Mouse (Mus musculus) T-helper 2 cell (primary cell): Measurements from ENCODE around the gene Sema3f.

Experiments
- in situ Hi-C: fragments of 300-600 bp; cut with MboI, MseI; formaldehyde crosslinking; loops from one replicate; pipeline ENCODE4 v1.15.1; 2025; ENCODE audit warnings: high pct_unique_total_duplicates

Sema3f gene

DNA sequence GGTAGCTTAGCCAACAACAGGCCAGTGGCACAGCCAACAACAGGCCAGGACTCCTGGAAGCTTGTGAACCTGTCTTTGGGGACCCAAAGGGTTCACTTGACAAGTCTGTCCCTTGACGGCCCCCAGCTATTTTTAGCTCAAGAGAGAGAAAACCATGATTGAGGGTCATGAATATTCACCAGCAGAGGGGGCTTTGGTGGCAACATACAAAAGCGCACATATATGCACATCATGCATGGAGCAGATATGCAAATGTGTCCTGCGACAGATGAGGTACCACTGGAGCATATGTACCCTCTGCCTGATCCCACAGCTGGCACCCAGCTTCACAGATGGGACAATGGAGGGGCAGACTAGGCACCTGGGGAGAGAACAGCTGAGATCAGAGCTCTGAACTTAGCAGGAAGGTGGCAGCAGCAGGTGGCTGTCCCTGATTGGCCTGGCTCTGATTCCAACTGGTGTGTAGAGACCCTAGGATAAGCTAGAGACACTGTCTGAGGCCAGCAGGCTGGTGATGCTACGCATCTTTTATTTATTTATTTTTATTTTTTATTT lies 16.8 kb downstream of the Sema3f start:
- in situ Hi-C loops = no loop called here

DNA sequence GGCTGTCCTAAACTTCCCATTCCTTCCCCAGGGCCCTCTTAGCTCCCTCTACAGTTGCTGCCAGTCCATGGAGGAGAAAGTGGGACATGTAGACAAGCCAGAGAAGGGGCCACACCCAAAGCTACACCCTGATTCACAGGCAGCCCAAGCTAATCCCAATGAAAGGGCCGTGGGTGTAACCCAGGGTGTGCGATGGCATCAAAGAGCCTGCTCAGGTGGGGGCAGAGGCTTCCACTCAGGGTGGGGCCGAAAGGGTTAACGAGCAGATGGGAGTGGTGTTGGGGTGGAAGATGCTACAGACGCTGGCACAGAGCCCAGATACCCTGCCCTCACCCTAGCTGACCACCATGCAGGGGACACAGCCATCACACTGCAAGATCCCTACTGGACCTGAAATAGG lies 17.5 kb downstream of the Sema3f start:
- in situ Hi-C loops = no loop called here

DNA sequence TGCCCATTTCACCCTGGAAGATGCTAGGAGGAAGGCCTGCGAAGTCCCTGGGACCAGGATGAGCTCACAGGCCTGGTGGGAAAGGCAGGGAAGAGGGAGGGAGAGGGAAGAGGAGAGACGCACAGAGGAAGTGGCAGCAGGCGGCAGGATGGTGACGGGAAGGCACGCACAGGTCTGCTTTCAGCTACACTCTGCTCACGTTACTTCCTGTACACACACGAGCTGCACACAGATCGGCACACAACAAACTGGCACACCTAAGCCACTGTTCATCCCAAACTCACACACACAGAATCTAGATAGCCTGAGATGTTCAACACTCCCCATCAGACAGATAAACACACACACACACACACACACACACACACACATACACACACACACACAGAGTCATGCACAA lies 19.9 kb downstream of the Sema3f start:
- in situ Hi-C loops = no loop called here

DNA sequence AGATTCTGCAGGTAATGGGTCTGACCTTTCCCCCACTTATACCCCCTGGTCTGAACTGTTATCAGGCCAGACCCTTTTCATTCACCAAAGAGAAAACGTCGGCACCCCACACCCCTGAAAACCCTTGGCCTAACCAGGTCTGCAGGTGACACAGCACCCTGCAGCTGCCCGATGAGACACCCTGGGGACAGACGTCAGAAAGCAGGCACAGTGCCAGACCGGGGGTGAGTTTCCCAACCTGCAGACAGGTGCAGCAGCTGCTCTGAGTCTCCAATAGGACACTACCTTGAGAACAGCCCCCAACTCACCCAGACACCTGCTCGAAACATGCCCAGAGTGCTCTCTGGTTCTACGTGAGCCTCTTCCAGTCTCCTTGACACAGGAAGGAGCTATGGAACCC lies 21.3 kb downstream of the Sema3f start:
- in situ Hi-C loops = loop anchor here (5.0 kb wide), 1 partner anchor 43 kb away; no protein-coding TSS in a partner anchor

DNA sequence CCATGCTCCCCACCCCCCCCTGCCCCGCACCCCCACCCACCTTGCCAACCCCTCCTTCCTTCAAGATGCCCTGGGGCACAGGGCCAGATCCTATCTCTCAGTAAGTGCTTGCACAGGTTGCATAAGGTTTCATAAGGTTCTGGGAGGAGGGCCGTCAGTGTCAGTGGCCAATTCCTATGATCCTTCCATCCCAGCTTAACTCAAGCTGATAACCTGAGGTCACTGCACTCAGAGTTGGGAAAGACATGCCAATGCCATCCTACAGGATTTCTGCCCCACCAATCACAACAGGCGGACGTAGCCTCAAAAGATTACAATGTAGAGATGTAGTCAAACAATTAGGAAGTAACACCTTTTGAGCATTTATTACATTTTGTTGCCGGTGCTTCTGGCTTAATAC lies 21.9 kb downstream of the Sema3f start:
- in situ Hi-C loops = loop anchor here (5.0 kb wide), 1 partner anchor 44 kb away; no protein-coding TSS in a partner anchor

DNA sequence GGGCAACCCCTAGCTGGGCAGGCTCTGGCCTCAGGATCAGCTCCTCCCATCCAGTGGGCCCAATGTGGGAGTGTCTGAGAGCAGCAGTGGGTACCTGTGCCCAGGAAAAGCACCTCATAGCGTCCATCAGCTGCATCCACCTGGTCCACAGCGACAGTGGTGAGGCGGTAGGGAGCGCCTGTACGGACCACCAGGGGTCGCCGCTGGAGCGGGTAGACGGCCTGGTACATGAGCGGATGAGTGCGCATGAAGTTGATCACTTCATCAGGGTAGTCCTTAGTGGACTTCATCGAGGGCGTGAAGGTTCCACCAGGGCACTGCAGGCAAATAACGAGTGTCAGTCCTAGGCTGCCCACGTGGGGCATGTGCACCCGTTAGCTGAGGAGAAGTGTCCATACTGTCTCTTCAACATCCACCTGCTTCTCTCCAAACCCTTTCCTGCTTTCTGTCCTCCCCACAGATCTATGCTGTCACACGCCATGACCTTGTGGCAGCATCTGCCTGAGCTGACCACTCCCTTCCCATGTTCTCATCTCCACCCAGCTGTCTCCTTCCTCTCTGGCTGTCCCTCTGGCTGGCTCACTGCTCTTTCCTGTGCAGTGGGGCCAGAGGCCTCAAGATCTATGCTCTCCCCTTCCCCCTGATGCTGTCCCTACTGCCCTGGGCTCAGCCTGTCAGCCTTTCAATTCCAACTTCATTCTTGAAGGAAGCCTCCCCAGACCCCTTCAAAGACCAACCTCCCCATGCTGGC lies 24.9 kb downstream of the Sema3f start:
- in situ Hi-C loops = loop anchor here (5.0 kb wide), 1 partner anchor 47 kb away; no protein-coding TSS in a partner anchor

DNA sequence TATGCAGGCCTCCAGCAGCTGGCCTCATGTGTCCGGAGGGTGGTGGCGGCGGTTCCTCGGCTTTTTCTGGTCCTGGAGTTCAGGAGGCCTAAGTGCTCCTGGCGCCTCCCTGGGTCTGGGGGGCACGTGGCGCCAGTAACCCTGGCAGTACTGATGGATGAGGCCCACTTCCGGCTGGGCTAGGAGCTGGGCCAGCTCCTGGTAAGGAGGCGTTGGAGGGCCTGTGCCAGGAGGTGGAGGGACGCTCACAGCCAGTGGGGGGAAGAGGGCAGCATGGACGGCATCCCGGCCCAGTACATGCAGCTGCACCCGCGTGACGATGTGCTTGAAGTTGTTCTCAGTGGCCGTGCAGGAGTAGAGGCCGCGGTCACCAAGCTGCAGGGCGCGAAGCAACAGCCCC lies 27.9 kb downstream of the Sema3f start:
- in situ Hi-C loops = no loop called here

DNA sequence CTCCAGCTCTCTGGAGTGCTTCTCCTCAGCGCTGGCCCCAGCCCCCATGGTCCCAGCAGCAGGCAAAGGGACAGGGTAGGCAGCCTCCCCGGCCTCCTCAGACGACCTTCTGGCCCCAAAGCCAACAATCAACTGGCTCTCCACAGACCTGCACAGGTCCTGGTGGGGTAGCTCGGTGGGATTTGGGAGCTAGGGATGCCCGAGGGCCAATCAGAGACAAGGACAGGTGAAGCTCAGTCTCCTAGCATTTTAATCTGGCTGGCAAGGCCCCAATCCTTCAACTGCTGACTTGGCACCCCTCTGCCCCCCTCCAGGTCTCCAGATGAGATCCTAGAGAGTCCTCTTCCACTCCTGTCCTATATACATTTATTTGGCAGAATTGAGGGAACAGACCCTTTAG lies 30.8 kb downstream of the Sema3f start, which contains the start of gene Gnat1:
Gene Gnat1, minus strand, starts transcription at position 212 of the 400 bp plus-strand sequence.
- in situ Hi-C loops = loop anchor here (5.0 to 10.0 kb wide), 2 partner anchors 72 to 575 kb away; partner anchors contain the start of gene Sema3b

DNA sequence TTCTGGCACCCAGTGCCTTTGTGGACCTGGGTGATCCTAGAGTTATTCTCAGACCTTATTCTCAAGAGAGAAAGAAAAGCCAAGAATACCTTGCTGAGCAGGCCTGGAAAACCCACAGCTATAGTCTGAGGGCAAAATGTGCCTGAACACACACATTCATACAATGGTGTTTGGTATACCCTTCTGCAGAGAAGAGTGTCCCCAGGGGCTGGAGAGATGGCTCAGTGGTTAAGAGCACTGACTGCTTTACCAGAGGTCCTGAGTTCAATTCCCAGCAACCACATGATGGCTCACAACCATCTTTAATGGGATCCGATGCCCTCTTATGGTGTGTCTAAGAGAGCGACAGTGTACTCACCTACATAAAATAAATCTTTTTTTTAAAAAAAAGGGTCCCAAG lies 31.4 kb downstream of the Sema3f start:
- in situ Hi-C loops = loop anchor here (5.0 to 10.0 kb wide), 2 partner anchors 72 to 576 kb away; partner anchors contain the start of gene Sema3b

DNA sequence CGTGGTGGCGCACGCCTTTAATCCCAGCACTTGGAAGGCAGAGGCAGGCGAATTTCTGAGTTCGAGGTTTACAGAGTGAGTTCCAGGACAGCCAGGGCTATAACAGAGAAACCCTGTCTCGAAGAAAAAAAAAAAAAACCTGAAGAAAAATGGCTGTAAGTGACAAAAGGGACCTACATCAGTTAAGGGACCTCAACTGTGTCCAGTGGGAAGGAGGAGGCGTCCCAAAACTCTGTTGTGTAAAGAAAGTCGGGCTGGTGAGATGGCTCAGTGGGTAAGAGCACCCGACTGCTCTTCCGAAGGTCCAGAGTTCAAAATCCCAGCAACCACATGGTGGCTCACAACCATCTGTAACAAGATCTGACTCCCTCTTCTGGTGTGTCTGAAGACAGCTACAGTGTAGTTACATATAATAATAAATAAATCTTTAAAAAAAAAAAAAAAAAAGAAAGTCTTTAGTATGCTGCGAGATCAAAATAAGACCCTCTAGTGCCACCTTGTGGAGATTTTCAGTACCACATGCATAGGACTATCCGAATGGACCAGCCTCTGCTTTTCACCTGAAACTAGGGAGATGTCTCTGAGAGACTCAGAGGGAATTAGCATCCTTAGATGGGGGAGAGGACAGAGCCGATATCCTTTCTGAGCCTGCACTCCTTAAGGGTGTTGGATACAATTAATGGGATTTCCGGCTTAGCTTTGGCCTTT lies 32.3 kb downstream of the Sema3f start:
- in situ Hi-C loops = loop anchor here (5.0 to 10.0 kb wide), 2 partner anchors 71 to 577 kb away; partner anchors contain the start of gene Sema3b

DNA sequence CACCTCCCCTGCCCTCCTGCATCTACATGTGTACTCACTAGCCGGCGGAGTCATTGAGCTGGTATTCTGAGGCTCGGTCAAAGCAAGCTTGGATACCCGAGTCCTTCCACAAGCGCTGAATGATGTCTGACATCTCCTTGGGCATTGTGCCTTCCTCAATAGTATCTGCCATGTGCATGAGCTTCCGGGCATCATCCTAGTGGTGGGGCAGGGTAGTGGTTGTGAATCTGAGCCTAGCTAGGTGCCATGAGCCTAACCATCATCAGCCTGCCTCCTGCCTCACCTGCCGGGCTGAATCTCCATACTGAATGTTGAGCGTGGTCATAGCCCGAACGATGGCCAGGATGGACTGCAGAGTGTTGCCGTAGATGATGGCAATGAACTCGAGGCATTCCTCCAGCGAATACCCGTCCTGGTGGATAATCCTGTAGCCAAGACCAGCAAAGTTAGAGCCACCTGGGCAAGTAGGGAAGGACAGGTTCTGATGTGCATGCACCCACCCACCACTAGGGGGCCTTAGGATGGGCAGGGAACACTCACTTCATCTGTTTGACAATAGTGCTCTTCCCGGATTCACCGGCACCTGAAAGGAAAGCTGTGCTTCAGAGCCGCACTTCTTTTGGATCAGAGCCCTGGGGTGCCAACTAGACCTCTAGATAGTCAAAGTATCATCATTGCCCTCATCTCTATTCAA lies 33.0 kb downstream of the Sema3f start:
- in situ Hi-C loops = loop anchor here (5.0 to 10.0 kb wide), 2 partner anchors 70 to 578 kb away; partner anchors contain the start of gene Sema3b

DNA sequence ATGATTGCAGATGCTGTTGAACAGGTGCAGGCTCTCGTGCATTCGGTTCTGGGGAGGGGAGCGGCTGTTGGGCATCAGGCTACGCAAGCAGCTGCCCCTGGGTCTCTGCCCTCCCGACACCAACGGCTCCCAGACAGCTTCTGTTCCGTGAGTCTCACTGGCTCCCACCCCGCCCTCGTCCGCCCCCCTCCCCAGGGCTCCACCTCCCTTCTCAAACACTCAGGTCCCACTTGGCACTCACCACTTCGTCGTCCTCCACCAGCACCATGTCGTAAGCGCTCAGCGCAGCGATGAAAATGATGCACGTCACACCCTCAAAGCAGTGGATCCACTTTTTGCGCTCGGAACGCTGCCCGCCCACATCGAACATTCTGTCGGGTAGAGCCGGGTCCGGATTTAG lies 34.0 kb downstream of the Sema3f start:
- in situ Hi-C loops = loop anchor here (5.0 to 10.0 kb wide), 2 partner anchors 69 to 578 kb away; partner anchors contain the start of gene Sema3b

DNA sequence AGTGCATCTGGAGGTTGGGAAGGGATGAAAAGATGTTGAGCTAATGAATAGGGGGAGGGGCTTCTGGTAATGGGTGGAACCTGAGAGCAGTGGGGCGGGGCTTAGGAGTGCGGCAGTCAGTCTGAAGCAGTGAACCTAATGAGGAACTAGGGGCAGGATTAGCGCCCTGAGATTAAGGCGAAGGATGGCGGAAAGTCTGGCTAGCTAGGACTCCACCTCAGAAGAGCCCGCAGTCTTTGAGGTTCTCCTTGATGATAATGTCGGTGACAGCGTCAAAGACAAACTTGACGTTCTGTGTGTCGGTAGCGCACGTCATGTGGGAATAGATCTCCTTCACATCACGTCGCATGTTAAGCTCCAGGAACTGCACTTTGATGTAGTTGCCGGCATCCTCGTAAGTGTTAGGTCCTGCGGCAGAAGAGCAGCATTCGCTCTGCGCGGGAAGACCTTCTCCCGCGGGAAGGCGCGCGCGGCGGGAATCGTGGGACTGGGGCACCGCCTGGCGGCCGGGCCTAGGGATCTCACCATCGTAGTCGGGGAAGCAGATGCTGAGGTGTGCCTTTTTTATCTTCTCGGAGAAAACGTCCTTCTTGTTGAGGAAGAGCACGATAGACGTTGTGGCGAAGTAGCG lies 34.5 kb downstream of the Sema3f start:
- in situ Hi-C loops = loop anchor here (5.0 to 10.0 kb wide), 2 partner anchors 68 to 579 kb away; partner anchors contain the start of gene Sema3b

DNA sequence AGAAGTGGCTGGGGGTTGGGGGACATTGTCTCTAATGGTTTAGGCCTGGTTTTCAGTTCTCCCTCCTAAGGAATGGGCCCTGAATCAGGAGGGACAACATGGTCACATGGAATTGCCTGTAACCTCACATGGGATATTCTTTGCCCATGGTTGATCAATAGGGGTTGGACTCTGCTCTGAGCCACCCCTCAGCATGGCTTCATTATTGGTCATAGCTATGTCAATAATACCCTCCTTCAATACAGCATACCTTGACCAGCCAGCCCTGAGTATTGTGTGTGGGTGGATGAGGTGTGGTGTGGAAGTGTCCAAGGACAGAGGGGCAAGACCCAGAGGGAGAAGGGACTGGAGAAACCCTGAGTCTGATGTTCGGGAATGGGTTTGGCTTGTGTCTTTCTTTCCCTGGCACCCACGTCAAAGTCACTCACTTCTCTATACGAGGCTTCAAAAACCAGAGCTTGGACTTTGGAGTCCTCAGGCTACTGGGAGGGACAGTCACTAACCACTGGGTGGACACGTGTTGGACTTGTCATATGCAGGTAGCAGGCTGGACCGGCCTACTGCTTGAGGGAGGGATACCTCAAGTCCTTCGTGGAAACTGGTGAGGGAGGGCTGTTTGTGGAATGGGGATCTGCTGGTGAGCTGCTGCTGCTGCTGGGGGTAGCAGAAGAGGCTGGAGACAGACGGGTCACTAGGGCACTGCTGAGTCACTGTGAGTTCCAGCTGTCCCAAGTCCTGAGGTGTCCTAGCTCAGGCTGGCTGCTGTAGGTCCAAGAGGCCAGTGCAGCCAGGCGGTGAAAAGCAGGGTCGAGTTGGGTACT lies 35.5 kb downstream of the Sema3f start:
- in situ Hi-C loops = loop anchor here (5.0 to 10.0 kb wide), 2 partner anchors 68 to 580 kb away; partner anchors contain the start of gene Sema3b

DNA sequence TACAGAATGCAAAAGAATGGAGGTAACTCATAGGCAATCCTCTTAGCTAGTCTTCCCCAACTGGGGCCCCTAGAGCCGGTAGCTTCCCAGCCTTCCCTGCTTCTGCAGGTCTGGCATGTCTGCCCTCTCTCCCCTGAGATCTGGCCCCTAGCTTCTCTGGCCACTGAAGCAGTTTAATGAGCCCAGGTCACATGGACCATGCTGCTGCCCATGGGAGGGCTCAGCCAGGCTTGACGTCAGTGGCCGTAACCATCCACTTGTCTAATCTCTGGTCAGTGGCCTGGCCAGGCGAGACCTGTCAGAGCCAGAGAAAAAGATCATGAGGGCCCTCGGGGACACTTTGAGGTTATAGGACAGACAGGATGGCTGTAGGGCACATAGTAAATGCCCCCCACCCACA lies 40.0 kb downstream of the Sema3f start:
- in situ Hi-C loops = loop anchor here (10.0 kb wide), 1 partner anchor 585 kb away; no protein-coding TSS in a partner anchor

DNA sequence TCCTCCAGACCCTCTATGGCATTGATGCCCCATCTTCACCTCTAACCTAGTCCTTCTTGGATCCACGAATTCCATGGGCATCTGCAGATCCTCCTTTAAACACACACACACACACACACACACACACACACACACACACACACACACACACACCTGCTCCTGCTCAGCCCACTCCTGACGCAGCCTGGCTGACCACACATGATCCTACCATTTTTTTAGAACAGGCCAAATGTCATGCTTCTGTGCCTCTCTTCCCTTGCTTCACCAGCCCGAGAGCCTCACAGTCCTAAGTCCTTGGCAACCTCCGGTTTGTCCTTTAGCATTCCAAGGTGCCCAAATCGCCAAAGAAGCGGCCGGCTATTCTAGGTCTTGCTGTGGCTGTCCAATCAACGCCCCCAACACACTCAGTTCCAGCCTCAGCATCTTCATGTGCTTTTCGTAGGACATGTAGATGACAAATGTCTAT lies 40.8 kb downstream of the Sema3f start, which contains the start of gene Slc38a3:
Gene Slc38a3, minus strand, starts transcription at position 51 of the 466 bp plus-strand sequence.
- in situ Hi-C loops = no loop called here

DNA sequence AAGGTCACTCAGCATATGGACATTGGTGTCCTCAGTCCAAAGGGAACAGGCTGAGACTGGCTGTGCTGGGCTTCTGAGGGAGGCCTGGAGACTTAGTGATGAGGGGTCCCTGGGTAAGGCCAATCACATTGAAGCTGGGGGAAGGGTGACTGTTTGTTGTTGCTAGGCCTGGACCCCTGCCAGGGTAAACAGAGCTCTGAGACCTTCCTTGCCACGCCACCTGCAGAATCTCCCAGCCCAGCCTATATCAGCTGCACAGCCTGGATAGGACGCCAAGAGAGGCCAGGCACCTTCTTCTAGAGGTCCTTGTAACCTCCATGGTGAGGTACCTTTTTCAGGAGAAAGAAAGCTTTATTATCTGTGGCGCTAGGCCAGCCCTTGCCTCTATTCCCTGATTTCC lies 41.4 kb downstream of the Sema3f start:
- in situ Hi-C loops = no loop called here

DNA sequence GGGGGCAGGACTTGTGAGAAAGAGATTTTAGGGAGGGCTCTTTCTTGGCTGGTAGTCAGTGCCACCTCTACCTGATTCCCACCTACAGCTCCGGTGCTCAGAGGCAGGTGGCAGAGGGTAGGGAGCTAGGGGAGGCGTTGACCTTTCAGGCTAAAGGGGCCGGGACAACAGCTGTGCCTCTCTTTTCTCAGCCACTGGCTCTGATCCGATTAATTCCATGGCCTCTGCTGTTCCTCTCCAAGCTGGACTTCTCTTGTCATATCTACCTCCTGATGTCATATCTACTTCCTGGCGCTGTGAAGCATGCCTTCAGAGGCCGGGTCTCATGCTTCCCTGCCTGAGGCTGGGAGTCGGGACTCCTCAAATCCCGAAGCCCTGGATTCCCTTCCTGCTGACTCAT lies 42.3 kb downstream of the Sema3f start:
- in situ Hi-C loops = no loop called here

DNA sequence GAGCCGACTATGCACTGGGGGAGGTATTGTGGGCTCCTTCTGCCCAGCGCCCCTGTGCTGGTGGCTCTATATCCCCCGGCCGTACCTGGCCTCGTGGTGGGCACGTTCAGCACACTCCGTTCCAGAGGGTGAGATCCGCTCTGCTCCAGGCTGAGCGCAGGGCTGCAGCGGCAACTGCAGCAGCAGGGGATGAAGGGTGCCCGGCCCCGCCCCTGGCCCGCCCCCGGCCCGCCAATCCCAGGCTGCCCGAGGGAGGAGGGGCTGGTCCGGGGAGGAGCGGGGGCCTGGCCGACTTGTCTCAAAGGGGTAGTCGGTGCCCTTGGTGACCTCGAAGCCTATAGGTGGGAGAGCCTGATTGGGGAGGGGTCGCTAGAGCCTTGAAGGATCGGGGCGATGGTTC lies 43.1 kb downstream of the Sema3f start:
- in situ Hi-C loops = no loop called here

DNA sequence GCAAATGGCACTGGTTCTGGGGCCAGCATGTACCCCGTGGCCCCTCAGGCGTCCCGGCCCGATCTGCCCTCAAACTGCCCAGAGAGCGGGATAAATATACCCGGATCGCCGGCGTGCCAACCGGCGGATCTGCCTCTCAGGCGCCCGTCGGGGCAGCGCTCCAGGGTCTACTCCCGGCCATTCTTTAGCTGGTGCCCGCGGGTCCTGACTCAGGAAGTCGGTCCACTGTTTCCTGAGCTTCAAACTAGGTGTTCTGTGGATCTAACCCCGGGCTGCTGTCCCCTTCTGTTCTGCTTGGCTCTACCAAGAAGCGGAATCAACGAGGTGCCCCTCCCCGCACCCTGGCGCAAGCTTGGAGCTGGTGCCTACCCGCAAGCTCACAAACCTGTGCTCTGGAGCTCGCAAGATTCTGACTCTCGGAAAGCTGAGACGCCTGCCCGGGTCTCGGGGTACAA lies 43.5 kb downstream of the Sema3f start:
- in situ Hi-C loops = no loop called here
